Comparison of ENCODE assay signal across 7 mouse cellular contexts in genomic region chr15:100613584-100613983, GRCm38 (mm10). TPM values are rescaled to one million over a fixed set of nuclear protein-coding genes. Genes with fewer than 3 reads are reported as not detected.
DNase-seq lines count a peak whose midpoint lies in the region; ATAC-seq lines count a peak whose summit lies in the region.

No protein-coding gene starts in this region.

- peak overlapping the region; percentile 50 for H3K4me2 ChIP-seq in intestine, embryonic 14.5 days (ENCODE audit: low read length)
- H3K4me2 ChIP-seq in midbrain, embryonic 12.5 days (replicated peaks) = peak overlapping the region; percentile 41

- 0 out of 2 replicates have a peak overlapping the region, but pooled peaks have one; percentile 3 for H3K9ac ChIP-seq in intestine, embryonic 14.5 days (ENCODE audit: low read length)
- H3K9ac ChIP-seq in midbrain, embryonic 12.5 days (replicated peaks) = 0 out of 2 replicates have a peak overlapping the region, but pooled peaks have one; percentile 15

- peaks cover 12% of the 10 kb centered on the region for H3K36me3 ChIP-seq in intestine, embryonic 14.5 days (ENCODE audit: control insufficient read depth, insufficient read depth, low read length)
- peaks cover 17% of the 10 kb centered on the region for H3K36me3 ChIP-seq in limb, embryonic 10.5 days
- peaks cover 12% of the 10 kb centered on the region for H3K36me3 ChIP-seq in midbrain, embryonic 12.5 days

- no peaks in the 10 kb centered on the region for H3K27me3 ChIP-seq in intestine, embryonic 14.5 days (replicated peaks; ENCODE audit: control insufficient read depth, insufficient read depth, low read length)
- H3K27me3 ChIP-seq in limb, embryonic 10.5 days (ENCODE audit: low read depth, poor library complexity, severe bottlenecking) = peaks cover 17% of the 10 kb centered on the region
- H3K27me3 ChIP-seq in midbrain, embryonic 12.5 days = peaks cover 8% of the 10 kb centered on the region; the same call in 1 of the 2 replicates

- 0 out of 2 replicates have a peak overlapping the region, but pooled peaks have one; percentile 6 for H3K4me3 ChIP-seq in intestine, embryonic 14.5 days (ENCODE audit: low read depth, low read length)
- peak overlapping the region; percentile 25; the same call in 1 of the 2 replicates for H3K4me3 ChIP-seq in limb, embryonic 10.5 days
- H3K4me3 ChIP-seq in midbrain, embryonic 12.5 days = 0 out of 2 replicates have a peak overlapping the region, but pooled peaks have one; percentile 7

- H3K9me3 ChIP-seq in intestine, embryonic 14.5 days (ENCODE audit: control insufficient read depth, low read length) = no peaks in the 10 kb centered on the region
- H3K9me3 ChIP-seq in limb, embryonic 10.5 days (replicated peaks) = no peaks in the 10 kb centered on the region
- H3K9me3 ChIP-seq in midbrain, embryonic 12.5 days = no peaks in the 10 kb centered on the region

- no peak for ATAC-seq in intestine, embryonic 14.5 days (replicated peaks; ENCODE audit: low FRiP score, low TSS enrichment, low read depth)
- ATAC-seq in midbrain, embryonic 12.5 days (ENCODE audit: low FRiP score, low read depth) = no peak

- 7% methylated on average over 16 of the region's 16 CpGs for WGBS in intestine, embryonic 14.5 days
- 10% methylated on average over 16 of the region's 16 CpGs for WGBS in limb, embryonic 10.5 days
- 10% methylated on average over 16 of the region's 16 CpGs for WGBS in midbrain, embryonic 12.5 days

- peaks cover 6% of the 10 kb centered on the region; the same call in 1 of the 2 replicates for H3K4me1 ChIP-seq in intestine, embryonic 14.5 days (replicated peaks; ENCODE audit: control insufficient read depth, insufficient read depth, low read length)
- peaks cover 23% of the 10 kb centered on the region for H3K4me1 ChIP-seq in limb, embryonic 10.5 days
- H3K4me1 ChIP-seq in midbrain, embryonic 12.5 days = peaks cover 22% of the 10 kb centered on the region

- no peak overlapping the region for H3K27ac ChIP-seq in intestine, embryonic 14.5 days (ENCODE audit: low read depth)
- no peak overlapping the region for H3K27ac ChIP-seq in limb, embryonic 10.5 days
- no peak overlapping the region for H3K27ac ChIP-seq in midbrain, embryonic 12.5 days (replicated peaks)

- DNase-seq in adrenal gland, postnatal 14 days = peak; percentile 86
- peak; percentile 87 for DNase-seq in embryo, embryonic 10 days (ENCODE audit: low spot score)
- peak; percentile 62 for DNase-seq in gastrocnemius, postnatal 25 days
- peak; percentile 93 for DNase-seq in intestine, embryonic 14.5 days (ENCODE audit: low spot score)
- peak; percentile 83 for DNase-seq in limb, embryonic 10.5 days (ENCODE audit: low spot score)
- peak; percentile 68 for DNase-seq in skeletal muscle tissue, adult 2 months (ENCODE audit: low read depth, low spot score)

RNA-seq across cellular contexts. Expression of gene Dazap2, which starts 1.6 kb away (rescaled TPM):
- 208 and 209 TPM in 2 replicates for total RNA-seq in adrenal gland, postnatal 14 days (2021)
- 10 to 100 TPM; 51.9 to 55.1 TPM for total RNA-seq in gastrocnemius, postnatal 25 days (2021)
- 269 and 284 TPM in 2 replicates for polyA plus RNA-seq in intestine, embryonic 14.5 days (2014; fragmentation: Nextera tagmentation; extraction: Ambion mirVana)
- 189 and 195 TPM in 2 replicates for polyA plus RNA-seq in limb, embryonic 10.5 days (2016; fragmentation: Nextera tagmentation; extraction: Ambion mirVana)
- 187 and 192 TPM in 2 replicates for polyA plus RNA-seq in midbrain, embryonic 12.5 days (2016; fragmentation: Nextera tagmentation; extraction: Ambion mirVana)

RNA-seq across cellular contexts. Expression of gene Pou6f1, which starts 13.8 kb away (rescaled TPM):
- 17.2 and 17.8 TPM in 2 replicates for total RNA-seq in adrenal gland, postnatal 14 days (2021)
- 10 to 100 TPM; 12.3 to 12.5 TPM for total RNA-seq in gastrocnemius, postnatal 25 days (2021)
- 6.9 and 7.6 TPM in 2 replicates for polyA plus RNA-seq in intestine, embryonic 14.5 days (2014; fragmentation: Nextera tagmentation; extraction: Ambion mirVana)
- 1.1 and 2.9 TPM in 2 replicates for polyA plus RNA-seq in limb, embryonic 10.5 days (2016; fragmentation: Nextera tagmentation; extraction: Ambion mirVana)
- 32.4 and 34.4 TPM in 2 replicates for polyA plus RNA-seq in midbrain, embryonic 12.5 days (2016; fragmentation: Nextera tagmentation; extraction: Ambion mirVana)

RNA-seq across cellular contexts. Expression of gene Smagp, which starts 23.2 kb away (rescaled TPM):
- 45.7 and 50.1 TPM in 2 replicates for total RNA-seq in adrenal gland, postnatal 14 days (2021)
- 1 to 10 TPM; 2.5 to 3.0 TPM for total RNA-seq in gastrocnemius, postnatal 25 days (2021)
- 31.1 and 36.2 TPM in 2 replicates for polyA plus RNA-seq in intestine, embryonic 14.5 days (2014; fragmentation: Nextera tagmentation; extraction: Ambion mirVana)
- 5.0 and 6.7 TPM in 2 replicates for polyA plus RNA-seq in limb, embryonic 10.5 days (2016; fragmentation: Nextera tagmentation; extraction: Ambion mirVana)
- 4.1 and 5.5 TPM in 2 replicates for polyA plus RNA-seq in midbrain, embryonic 12.5 days (2016; fragmentation: Nextera tagmentation; extraction: Ambion mirVana)

RNA-seq across cellular contexts. Expression of gene Bin2, which starts 55.8 kb away (rescaled TPM):
- total RNA-seq in adrenal gland, postnatal 14 days (2021) = 3.6 and 14.8 TPM in 2 replicates
- under 1 TPM in 1 of 2 experiments, not detected in 1; 0.61 TPM for total RNA-seq in gastrocnemius, postnatal 25 days (2021)
- polyA plus RNA-seq in intestine, embryonic 14.5 days (2014; fragmentation: Nextera tagmentation; extraction: Ambion mirVana) = 5.7 and 6.4 TPM in 2 replicates
- 2.6 and 3.5 TPM in 2 replicates for polyA plus RNA-seq in limb, embryonic 10.5 days (2016; fragmentation: Nextera tagmentation; extraction: Ambion mirVana)
- polyA plus RNA-seq in midbrain, embryonic 12.5 days (2016; fragmentation: Nextera tagmentation; extraction: Ambion mirVana) = 2.0 and 3.4 TPM in 2 replicates
